ENCODE assay signal across 1 mouse cellular context in the genomic region with DNA sequence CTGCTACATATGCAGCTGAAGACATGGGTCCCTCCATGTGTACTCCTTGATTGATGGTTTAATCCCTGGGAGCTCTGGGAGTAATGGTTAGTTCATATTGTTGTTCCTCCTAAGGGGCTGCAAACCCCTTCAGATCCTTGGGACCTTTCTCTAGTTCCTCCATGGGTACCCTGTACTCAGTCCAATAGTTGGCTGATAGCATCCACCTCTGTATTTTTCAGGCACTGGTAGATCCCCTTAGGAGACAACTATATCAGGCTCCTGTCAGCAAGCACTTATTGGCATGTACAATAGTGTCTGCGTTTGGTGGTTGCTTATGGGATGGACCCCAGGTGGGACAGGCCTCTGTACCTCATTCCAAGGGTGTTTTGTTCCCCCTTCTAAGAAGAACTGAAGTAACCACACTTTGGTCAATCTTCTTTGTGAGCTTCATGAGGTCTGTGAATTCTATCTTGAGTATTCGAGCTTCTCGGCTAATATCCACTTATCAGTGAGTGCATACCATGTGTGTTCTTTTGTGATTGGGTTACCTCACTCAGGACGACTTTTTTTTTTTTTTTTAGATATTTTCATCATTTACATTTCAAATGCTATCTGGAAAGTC.
TF ChIP-seq lines count a peak whose summit lies in the region.

No protein-coding gene starts in this region.

TF ChIP-seq in MEL, 35 proteins besides CTCF, POLR2A, EP300 and RAD21 (continued from another document):
- TF ChIP-seq MAFK (IDR thresholded peaks at IDR 0.05; ENCODE audit: borderline replicate concordance, low read depth, low read length): no peak
- no peak for TF ChIP-seq GABPA (IDR thresholded peaks at IDR 0.05; ENCODE audit: low read depth, low read length)
- TF ChIP-seq TCF12 (IDR thresholded peaks at IDR 0.05; ENCODE audit: low read depth, low read length): peak; percentile 85
- no peak for TF ChIP-seq POLR2AphosphoS5 (IDR thresholded peaks at IDR 0.05; ENCODE audit: borderline replicate concordance, low read depth, low read length)
- TF ChIP-seq RCOR1 (IDR thresholded peaks at IDR 0.05; ENCODE audit: low read depth, low read length): peak; percentile 45; the same call in 1 of the 2 replicates
- TF ChIP-seq GATA1 (IDR thresholded peaks at IDR 0.05; ENCODE audit: low read depth, low read length): peak; percentile 75
- peak; percentile 70 for TF ChIP-seq ETS1 (IDR thresholded peaks at IDR 0.05; ENCODE audit: low read depth, low read length)
- peak; percentile 57 for TF ChIP-seq TAL1 (IDR thresholded peaks at IDR 0.05; ENCODE audit: low read length)
TF ChIP-seq in MEL: peak in this region for 7.
